Mouse (Mus musculus) ovary, postnatal 14 days (tissue): ENCODE data around the gene Gm11007.
"Not testable (repeated sequence)": the region's sequence is repeated elsewhere in the genome, so short reads cannot be mapped to it uniquely, and the experiment has no call there.

Experiments
- DNase-seq: peaks from one replicate; pipeline ENCODE4 v3.0.0; 2022; ENCODE audit warnings: low spot score

Gm11007 gene

DNA sequence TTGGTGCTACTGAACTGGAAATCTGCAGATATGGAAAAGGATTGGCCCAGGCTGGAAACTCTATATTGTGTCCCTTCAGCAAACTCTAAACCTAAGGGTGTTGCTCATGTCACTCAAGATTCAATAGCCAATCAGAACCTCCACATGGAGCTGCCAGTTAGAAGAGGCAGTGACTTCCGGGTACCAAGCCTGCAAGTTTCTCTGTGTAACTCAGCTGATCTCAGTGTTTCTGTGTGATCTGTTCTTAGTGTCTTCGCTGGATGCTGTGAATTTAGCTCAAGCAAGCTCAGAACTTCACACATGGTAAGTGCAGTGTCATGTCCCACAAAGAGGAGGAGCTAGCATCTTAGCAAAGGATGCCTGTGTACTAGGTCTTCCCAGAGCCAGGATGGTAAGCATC lies at the start of gene Gm11007:
Gene Gm11007, plus strand, starts transcription at position 301 of the 400 bp plus-strand sequence.
- DNase-seq = not testable (repeated sequence)
